Mouse (Mus musculus) bone marrow macrophage, adult 2 months (primary cell): ENCODE data around the gene Gcsh. TPM values are rescaled to one million over a fixed set of nuclear protein-coding genes. Genes with fewer than 3 reads are reported as not detected.

Experiments
- H3K27ac ChIP-seq: 2 replicates; pipeline ENCODE4 v1.5.1; 2012; ENCODE audit warnings: low read depth, low read length; ENCODE audit not compliant: insufficient read depth
- H3K4me1 ChIP-seq: 2 replicates; pipeline ENCODE4 v1.6.1; 2012; ENCODE audit warnings: low read length; ENCODE audit not compliant: control insufficient read depth, insufficient read depth
- H3K4me3 ChIP-seq: 2 replicates; pipeline ENCODE4 v1.5.1; 2012; ENCODE audit warnings: mild to moderate bottlenecking, low read length, moderate library complexity; ENCODE audit not compliant: insufficient read depth
- CTCF ChIP-seq: IDR thresholded peaks from 2 replicates; pipeline ENCODE4 v1.5.1; 2012; ENCODE audit warnings: low read depth, mild to moderate bottlenecking, low read length, moderate library complexity
- POLR2A ChIP-seq: IDR thresholded peaks from 2 replicates; pipeline ENCODE4 v1.6.1; 2012; ENCODE audit warnings: mild to moderate bottlenecking, low read depth, low read length, borderline replicate concordance
- polyA plus RNA-seq: library from polyadenylated mRNA; stranded (reverse); fragments of >200 nt; gene quantifications from 2 replicates; pipeline ENCODE4 v1.2.4, GENCODE M21; 2012; ENCODE audit not compliant: missing spikeins, insufficient read depth, insufficient read length

Gene Gcsh
- polyA plus RNA-seq, 1 experiment = 22.6 TPM

DNA sequence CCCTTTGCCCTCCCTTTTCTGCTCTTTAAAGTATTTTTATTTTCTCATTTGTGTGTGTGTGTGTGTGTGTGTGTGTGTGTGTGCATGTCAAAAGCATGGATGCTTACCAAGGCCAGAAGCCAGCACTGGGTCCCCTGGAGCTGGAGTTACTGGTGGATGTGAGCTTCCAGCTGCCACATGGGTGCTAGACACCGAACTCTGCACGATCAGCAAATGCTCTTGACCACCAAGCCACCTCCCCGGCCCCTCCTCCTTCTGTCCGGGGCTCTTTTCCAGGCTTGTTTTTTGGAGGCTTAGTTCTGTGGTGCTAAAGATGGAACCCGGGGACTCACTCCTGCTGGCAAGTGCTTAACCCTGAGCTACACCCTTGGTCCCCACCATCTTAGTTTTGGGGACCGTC, 46.5 kb downstream of the Gcsh start:
- Histone ChIP-seq H3K4me1 (peaks cover 43% of the 10 kb centered on the region), H3K4me3 (peak overlapping the region; percentile 57), H3K27ac (peak overlapping the region; percentile 90)
- TF ChIP-seq CTCF (no peak), POLR2A (no peak)

GRCm38 (mm10) chr8:116946268-116946838, 47.0 kb downstream of the Gcsh start:
- TF ChIP-seq CTCF = no peak
- Histone ChIP-seq H3K27ac (peak overlapping the region; percentile 90), H3K4me1 (peaks cover 39% of the 10 kb centered on the region), H3K4me3 (peak overlapping the region; percentile 57)

DNA sequence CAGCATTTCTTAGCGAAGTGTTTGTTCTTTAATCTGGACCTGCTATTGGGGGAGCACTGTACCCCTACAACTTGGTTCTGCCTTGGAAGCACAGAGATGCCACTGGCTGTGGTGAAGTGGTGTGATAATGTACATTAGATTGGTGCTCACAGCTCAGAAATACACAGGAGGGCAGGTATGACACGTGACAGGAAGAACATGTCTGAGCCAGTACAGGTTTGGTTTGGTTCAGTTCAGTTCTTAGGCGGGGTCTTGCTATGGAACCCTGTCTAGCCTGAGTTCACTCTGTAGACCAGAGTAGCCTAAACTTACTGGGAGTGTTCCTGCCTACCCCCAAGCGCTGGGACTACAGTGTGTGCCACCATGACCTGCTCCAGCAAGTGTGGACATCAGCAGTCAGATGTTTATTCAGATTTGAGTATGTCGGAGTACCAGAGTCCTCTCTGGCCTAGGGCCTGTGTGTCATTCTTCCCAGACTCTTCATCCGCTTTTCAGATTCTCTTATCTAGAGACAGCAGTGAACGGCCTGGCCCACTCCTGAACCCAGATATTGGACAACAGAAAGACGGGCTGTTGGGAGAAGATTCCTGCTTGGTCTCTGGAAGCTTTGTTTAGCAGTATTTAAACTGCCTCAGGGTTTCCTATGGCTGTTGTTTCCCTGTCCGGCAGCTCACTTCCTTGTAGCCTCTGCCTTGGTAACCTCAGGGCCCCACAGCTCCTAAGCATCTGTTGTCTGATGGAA, 48.0 kb downstream of the Gcsh start:
- Histone ChIP-seq H3K4me3 (peak overlapping the region; percentile 78), H3K27ac (peak overlapping the region; percentile 90), H3K4me1 (peaks cover 33% of the 10 kb centered on the region)

GRCm38 (mm10) chr8:116944385-116944696, 49.0 kb downstream of the Gcsh start:
- Histone ChIP-seq H3K4me1 (peaks cover 28% of the 10 kb centered on the region), H3K27ac (peak overlapping the region; percentile 90; the same call in 1 of the 2 replicates), H3K4me3 (peak overlapping the region; percentile 78)
- TF ChIP-seq CTCF (0 out of 2 replicates have a peak, but pooled peaks have one; percentile 23), POLR2A (no peak)

More for the DNA sequence above, 48.0 kb downstream of the Gcsh start:
- TF ChIP-seq CTCF (no peak), POLR2A (no peak)

DNA sequence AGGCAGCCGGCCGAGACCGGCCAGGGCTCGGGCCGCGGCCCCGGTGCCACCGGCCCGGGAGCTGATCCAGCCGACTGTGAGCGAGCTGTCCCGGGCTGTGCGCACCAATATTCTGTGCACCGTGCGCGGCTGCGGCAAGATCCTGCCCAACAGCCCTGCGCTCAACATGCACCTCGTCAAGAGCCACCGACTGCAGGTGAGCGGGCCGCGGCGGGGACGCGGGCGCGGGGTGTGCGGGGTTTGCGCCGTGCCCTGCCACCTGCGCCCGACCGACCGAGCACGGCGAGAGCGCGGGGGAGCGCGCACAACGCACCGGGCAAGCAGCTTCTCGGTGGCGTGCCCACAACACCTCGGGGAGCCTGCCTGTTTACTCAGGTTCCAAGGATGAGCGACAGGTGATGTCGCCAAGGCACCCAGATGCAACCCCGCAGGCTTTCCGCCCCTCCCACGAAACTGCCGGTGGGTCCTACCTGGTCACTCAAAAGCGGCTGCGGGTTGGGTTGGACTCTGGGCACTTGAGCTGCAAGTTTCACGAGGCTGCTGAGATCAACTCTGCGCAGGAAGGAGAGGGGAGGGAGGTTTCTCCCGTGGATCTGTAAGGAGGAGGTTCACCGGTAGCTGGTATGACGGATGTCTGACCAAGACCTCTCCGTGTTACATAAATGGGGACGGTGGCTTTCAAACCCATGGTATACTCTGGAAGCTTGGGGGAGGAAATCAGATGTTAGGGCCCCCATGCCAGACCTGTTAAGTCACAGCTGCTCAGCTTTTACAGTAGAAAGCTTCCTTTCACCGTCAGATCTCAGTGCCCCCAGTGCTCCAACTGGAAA, 49.6 kb downstream of the Gcsh start:
- Histone ChIP-seq H3K4me3 (peak overlapping the region; percentile 78), H3K4me1 (peaks cover 28% of the 10 kb centered on the region), H3K27ac (peak overlapping the region; percentile 9)
- TF ChIP-seq POLR2A (no peak), CTCF (no peak)

GRCm38 (mm10) chr8:116943161-116943554, 50.2 kb downstream of the Gcsh start, which contains the start of gene Atmin:
Atmin (plus strand) TSS chr8:116943393.
- TF ChIP-seq CTCF (peak; percentile 61), POLR2A (no peak)
- Histone ChIP-seq H3K4me1 (peaks cover 28% of the 10 kb centered on the region), H3K27ac (peak within 1 kb of the TSS; percentile 9), H3K4me3 (peak within 1 kb of the TSS; percentile 78)

DNA sequence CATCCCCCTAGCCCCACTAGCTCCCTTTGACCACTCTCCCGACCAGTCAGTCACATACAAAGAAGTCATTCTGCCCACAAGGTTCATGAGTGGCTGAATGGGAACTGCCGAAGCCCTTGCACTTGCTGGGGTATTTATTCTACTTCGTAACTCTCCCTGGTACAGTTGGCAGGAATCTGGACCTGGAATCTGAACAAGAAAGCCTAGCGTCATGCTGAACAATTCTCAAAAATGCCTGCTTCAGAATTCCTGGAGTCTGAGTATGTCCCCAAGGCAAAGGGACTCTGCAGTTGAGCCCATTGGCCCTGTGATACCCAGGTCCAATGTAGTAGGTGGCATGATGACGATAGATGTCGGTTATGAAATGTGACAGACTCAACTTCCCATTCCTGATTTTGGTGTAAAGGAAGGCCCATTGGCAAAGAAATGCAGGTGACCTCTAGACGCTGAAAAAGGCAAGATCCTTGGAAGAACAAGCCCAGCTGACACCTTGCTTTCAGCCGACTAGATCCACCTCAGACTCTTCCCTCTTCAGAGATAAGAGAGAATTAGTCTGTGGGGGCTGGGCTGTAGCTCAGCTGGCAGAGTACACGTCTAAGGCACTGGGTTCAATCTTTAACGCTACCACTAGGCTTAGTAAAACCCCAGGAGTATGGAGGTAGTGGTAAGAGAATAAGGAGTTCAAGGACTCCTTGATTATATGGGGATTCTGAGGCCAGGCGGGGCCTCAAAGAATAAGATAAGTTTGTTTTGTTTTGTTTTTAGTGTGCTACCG, 50.9 kb downstream of the Gcsh start:
- H3K4me1 ChIP-seq = peaks cover 21% of the 10 kb centered on the region
- H3K4me3 ChIP-seq = no peak overlapping the region
- no peak overlapping the region for H3K27ac ChIP-seq
- no peak for TF ChIP-seq CTCF
- TF ChIP-seq POLR2A = no peak

- no peak for TF ChIP-seq CTCF
- no peak for TF ChIP-seq POLR2A
- no peak overlapping the region for H3K4me3 ChIP-seq
- H3K27ac ChIP-seq = no peak overlapping the region
- no peaks in the 10 kb centered on the region for H3K4me1 ChIP-seq
Observed at GRCm38 (mm10) chr8:116935506-116935905, 57.8 kb downstream of the Gcsh start.

- no peak overlapping the region for H3K4me3 ChIP-seq
- no peaks in the 10 kb centered on the region for H3K4me1 ChIP-seq
- no peak overlapping the region for H3K27ac ChIP-seq
- TF ChIP-seq CTCF (no peak), POLR2A (no peak)
Observed at GRCm38 (mm10) chr8:116934976-116935375, 58.4 kb downstream of the Gcsh start.

Other genes starting within 250 kb of the Gcsh start
- 35.8 and 43.9 TPM in 2 replicates for gene Cmc2, start 72.1 kb downstream of the Gcsh start, polyA plus RNA-seq
- 14.0 and 16.1 TPM in 2 replicates for gene Cenpn, start 71.8 kb downstream of the Gcsh start, polyA plus RNA-seq
- 15.9 and 18.9 TPM in 2 replicates for gene Atmin, start 50.1 kb downstream of the Gcsh start, polyA plus RNA-seq
- gene 1700030J22Rik, start 14.6 kb downstream of the Gcsh start, polyA plus RNA-seq = 1.1 and 1.7 TPM in 2 replicates
- gene Pkd1l2, start 88.9 kb upstream of the Gcsh start, polyA plus RNA-seq = 0.87 and 1.2 TPM in 2 replicates
- not detected in 2 replicates for gene Bco1, start 102.3 kb upstream of the Gcsh start, polyA plus RNA-seq
- 7.0 and 7.5 TPM in 2 replicates for gene Gan, start 164.6 kb upstream of the Gcsh start, polyA plus RNA-seq